Mouse (Mus musculus): ENCODE measurements around the gene Rft1. TPM values are rescaled to one million over a fixed set of nuclear protein-coding genes. Genes with fewer than 3 reads are reported as not detected.

Rft1 gene
- total RNA-seq, 1 experiment = 15.7 TPM

DNA sequence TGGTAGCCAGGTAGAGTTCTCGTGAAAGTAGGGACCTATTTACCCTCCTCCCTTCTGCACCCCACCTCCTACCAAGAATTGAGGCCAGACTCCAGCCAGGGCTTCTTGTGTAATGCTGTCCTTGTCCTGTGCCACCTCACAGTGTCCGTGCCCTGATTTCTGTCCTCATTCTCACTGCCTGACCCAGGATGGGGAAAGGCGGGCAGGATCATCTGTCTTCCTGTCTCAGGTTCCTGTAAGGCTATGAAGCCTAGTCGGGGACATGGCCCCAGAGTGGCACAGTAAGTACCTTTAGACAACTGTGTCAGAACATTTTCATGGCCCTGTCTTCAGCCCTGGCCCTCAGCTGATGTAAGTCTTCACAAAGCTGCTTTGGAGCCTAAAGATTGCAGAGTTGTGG lies 15.5 kb upstream of the Rft1 start:
- H3K27ac ChIP-seq (ENCODE audit: insufficient read depth, low read depth, low read length, poor library complexity, severe bottlenecking) = no peak overlapping the region
- no peaks in the 10 kb centered on the region for H3K4me1 ChIP-seq (ENCODE audit: control insufficient read depth in 2 of 2, insufficient read depth in 2 of 2, low read length in 2 of 2, poor library complexity in 1 of 2)
- no peaks in the 10 kb centered on the region for H3K9me3 ChIP-seq (ENCODE audit: control insufficient read depth, insufficient read depth, low read depth, low read length)
- H3K9ac ChIP-seq (ENCODE audit: insufficient read depth, low read depth, low read length, poor library complexity, severe bottlenecking) = no peak overlapping the region
- no peak for DNase-seq (ENCODE audit: low read depth, low spot score)
- in situ Hi-C loops (cut with MboI; ENCODE audit: low sequenced_read_pairs in 2 of 2, unreplicated experiment in 2 of 2) = no loop called here
- H3K4me3 ChIP-seq (ENCODE audit: insufficient read depth in 1 of 2, low read depth in 1 of 2, low read length in 2 of 2, poor library complexity in 1 of 2, severe bottlenecking in 1 of 2) = no peak overlapping the region
- no peak for TF ChIP-seq ZNF384 (IDR thresholded peaks at IDR 0.05; ENCODE audit: low read depth, low read length)
- TF ChIP-seq ZC3H11A (IDR thresholded peaks at IDR 0.05; ENCODE audit: borderline replicate concordance, low read depth, low read length) = no peak
- no peak for TF ChIP-seq CHD2 (IDR thresholded peaks at IDR 0.05; ENCODE audit: low read depth, low read length)
- no peak for TF ChIP-seq MAFK (IDR thresholded peaks at IDR 0.05; ENCODE audit: insufficient read depth, low read depth, low read length)
- TF ChIP-seq HCFC1 (IDR thresholded peaks at IDR 0.05; ENCODE audit: borderline replicate concordance, insufficient read depth, low read length) = no peak
- no peaks in the 10 kb centered on the region for H3K36me3 ChIP-seq (ENCODE audit: control insufficient read depth, insufficient read depth, low read length, poor library complexity, severe bottlenecking)

DNA sequence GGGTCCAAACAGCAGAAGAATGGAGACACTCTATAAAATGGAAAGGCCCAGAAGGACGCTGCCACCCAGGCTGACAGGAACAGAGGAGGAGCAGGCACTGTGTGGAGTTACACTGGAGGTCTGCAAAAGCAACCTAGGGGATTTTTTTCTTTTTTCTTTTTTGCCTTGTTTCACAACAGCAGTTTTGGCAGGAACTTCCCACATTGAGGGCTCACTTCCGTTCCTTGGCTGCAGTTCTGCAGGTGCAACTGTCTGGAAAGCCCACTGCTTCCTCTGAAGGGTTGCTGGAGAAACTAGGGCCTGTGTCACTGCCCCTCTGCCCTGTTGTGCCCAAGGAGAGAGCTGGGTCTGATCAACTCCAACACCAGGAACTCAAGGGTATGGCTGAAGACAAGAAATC lies 12.4 kb upstream of the Rft1 start:
- H3K9ac ChIP-seq (ENCODE audit: insufficient read depth, low read depth, low read length, poor library complexity, severe bottlenecking) = no peak overlapping the region
- H3K9me3 ChIP-seq (ENCODE audit: control insufficient read depth, insufficient read depth, low read depth, low read length) = no peaks in the 10 kb centered on the region
- DNase-seq (ENCODE audit: low read depth, low spot score) = no peak
- no peak overlapping the region for H3K27ac ChIP-seq (ENCODE audit: insufficient read depth, low read depth, low read length, poor library complexity, severe bottlenecking)
- TF ChIP-seq ZC3H11A (IDR thresholded peaks at IDR 0.05; ENCODE audit: borderline replicate concordance, low read depth, low read length) = no peak
- TF ChIP-seq CHD2 (IDR thresholded peaks at IDR 0.05; ENCODE audit: low read depth, low read length) = no peak
- no peak for TF ChIP-seq ZNF384 (IDR thresholded peaks at IDR 0.05; ENCODE audit: low read depth, low read length)
- no peak for TF ChIP-seq MAFK (IDR thresholded peaks at IDR 0.05; ENCODE audit: insufficient read depth, low read depth, low read length)
- no peak for TF ChIP-seq HCFC1 (IDR thresholded peaks at IDR 0.05; ENCODE audit: borderline replicate concordance, insufficient read depth, low read length)
- H3K36me3 ChIP-seq (ENCODE audit: control insufficient read depth, insufficient read depth, low read length, poor library complexity, severe bottlenecking) = no peaks in the 10 kb centered on the region
- in situ Hi-C loops (cut with MboI; ENCODE audit: low sequenced_read_pairs in 2 of 2, unreplicated experiment in 2 of 2) = no loop called here
- H3K4me1 ChIP-seq (ENCODE audit: control insufficient read depth in 2 of 2, insufficient read depth in 2 of 2, low read length in 2 of 2, poor library complexity in 1 of 2) = no peaks in the 10 kb centered on the region
- no peak overlapping the region for H3K4me3 ChIP-seq (ENCODE audit: insufficient read depth in 1 of 2, low read depth in 1 of 2, low read length in 2 of 2, poor library complexity in 1 of 2, severe bottlenecking in 1 of 2)

DNA sequence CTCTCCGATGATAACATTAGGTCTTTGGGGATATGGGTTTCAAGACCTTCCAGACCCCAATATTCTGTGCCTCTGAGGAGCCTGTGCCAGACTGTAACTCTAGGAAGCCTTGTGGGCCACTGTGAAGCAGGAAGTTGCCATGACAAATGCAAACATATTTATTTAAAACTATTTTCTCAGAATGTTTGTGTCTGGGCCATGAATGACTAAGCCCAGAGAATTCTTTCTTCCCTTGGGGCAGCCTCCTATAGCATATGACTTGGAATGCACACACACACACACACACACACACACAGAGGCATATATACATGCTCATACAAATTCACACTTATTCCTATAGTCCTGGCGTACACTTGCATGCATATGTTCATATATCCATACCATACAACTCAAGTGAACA lies 10.1 kb upstream of the Rft1 start:
- TF ChIP-seq ZC3H11A (IDR thresholded peaks at IDR 0.05; ENCODE audit: borderline replicate concordance, low read depth, low read length) (no peak), MAFK (IDR thresholded peaks at IDR 0.05; ENCODE audit: insufficient read depth, low read depth, low read length) (no peak), HCFC1 (IDR thresholded peaks at IDR 0.05; ENCODE audit: borderline replicate concordance, insufficient read depth, low read length) (no peak), ZNF384 (IDR thresholded peaks at IDR 0.05; ENCODE audit: low read depth, low read length) (no peak), CHD2 (IDR thresholded peaks at IDR 0.05; ENCODE audit: low read depth, low read length) (no peak)
- no peaks in the 10 kb centered on the region for H3K4me1 ChIP-seq (ENCODE audit: control insufficient read depth in 2 of 2, insufficient read depth in 2 of 2, low read length in 2 of 2, poor library complexity in 1 of 2)
- no peaks in the 10 kb centered on the region for H3K36me3 ChIP-seq (ENCODE audit: control insufficient read depth, insufficient read depth, low read length, poor library complexity, severe bottlenecking)
- no peak overlapping the region for H3K27ac ChIP-seq (ENCODE audit: insufficient read depth, low read depth, low read length, poor library complexity, severe bottlenecking)
- no peaks in the 10 kb centered on the region for H3K9me3 ChIP-seq (ENCODE audit: control insufficient read depth, insufficient read depth, low read depth, low read length)
- no peak overlapping the region for H3K9ac ChIP-seq (ENCODE audit: insufficient read depth, low read depth, low read length, poor library complexity, severe bottlenecking)
- in situ Hi-C loops (cut with MboI; ENCODE audit: low sequenced_read_pairs in 2 of 2, unreplicated experiment in 2 of 2) = no loop called here
- no peak overlapping the region for H3K4me3 ChIP-seq (ENCODE audit: insufficient read depth in 1 of 2, low read depth in 1 of 2, low read length in 2 of 2, poor library complexity in 1 of 2, severe bottlenecking in 1 of 2)
- no peak for DNase-seq (ENCODE audit: low read depth, low spot score)

DNA sequence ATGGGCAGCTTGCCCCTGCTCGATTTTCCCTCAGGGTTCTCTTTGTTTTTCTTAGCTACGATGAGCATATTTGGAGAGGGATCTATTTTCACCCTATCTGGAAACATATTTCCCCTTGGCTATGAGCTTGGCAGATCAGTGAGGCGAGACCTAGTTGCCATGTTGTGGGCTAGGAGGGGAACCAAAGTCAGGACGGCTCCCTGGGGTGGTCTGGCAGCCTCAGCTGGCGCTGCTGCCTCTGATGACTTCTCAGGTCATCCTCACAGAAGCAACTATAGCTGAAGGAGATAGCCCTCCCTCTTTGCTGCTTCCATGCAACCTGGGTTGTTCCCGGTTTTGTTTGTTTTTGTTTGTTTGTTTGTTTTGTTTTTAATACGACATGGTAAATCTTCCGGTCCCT lies 9.1 kb upstream of the Rft1 start:
- H3K4me3 ChIP-seq (ENCODE audit: insufficient read depth in 1 of 2, low read depth in 1 of 2, low read length in 2 of 2, poor library complexity in 1 of 2, severe bottlenecking in 1 of 2) = no peak overlapping the region
- DNase-seq (ENCODE audit: low read depth, low spot score) = no peak
- in situ Hi-C loops (cut with MboI; ENCODE audit: low sequenced_read_pairs in 2 of 2, unreplicated experiment in 2 of 2) = no loop called here
- no peak overlapping the region for H3K27ac ChIP-seq (ENCODE audit: insufficient read depth, low read depth, low read length, poor library complexity, severe bottlenecking)
- H3K9ac ChIP-seq (ENCODE audit: insufficient read depth, low read depth, low read length, poor library complexity, severe bottlenecking) = no peak overlapping the region
- H3K4me1 ChIP-seq (ENCODE audit: control insufficient read depth in 2 of 2, insufficient read depth in 2 of 2, low read length in 2 of 2, poor library complexity in 1 of 2) = no peaks in the 10 kb centered on the region
- no peaks in the 10 kb centered on the region for H3K36me3 ChIP-seq (ENCODE audit: control insufficient read depth, insufficient read depth, low read length, poor library complexity, severe bottlenecking)
- H3K9me3 ChIP-seq (ENCODE audit: control insufficient read depth, insufficient read depth, low read depth, low read length) = no peaks in the 10 kb centered on the region
- no peak for TF ChIP-seq ZNF384 (IDR thresholded peaks at IDR 0.05; ENCODE audit: low read depth, low read length)
- TF ChIP-seq ZC3H11A (IDR thresholded peaks at IDR 0.05; ENCODE audit: borderline replicate concordance, low read depth, low read length) = no peak
- no peak for TF ChIP-seq MAFK (IDR thresholded peaks at IDR 0.05; ENCODE audit: insufficient read depth, low read depth, low read length)
- TF ChIP-seq CHD2 (IDR thresholded peaks at IDR 0.05; ENCODE audit: low read depth, low read length) = no peak
- TF ChIP-seq HCFC1 (IDR thresholded peaks at IDR 0.05; ENCODE audit: borderline replicate concordance, insufficient read depth, low read length) = no peak

DNA sequence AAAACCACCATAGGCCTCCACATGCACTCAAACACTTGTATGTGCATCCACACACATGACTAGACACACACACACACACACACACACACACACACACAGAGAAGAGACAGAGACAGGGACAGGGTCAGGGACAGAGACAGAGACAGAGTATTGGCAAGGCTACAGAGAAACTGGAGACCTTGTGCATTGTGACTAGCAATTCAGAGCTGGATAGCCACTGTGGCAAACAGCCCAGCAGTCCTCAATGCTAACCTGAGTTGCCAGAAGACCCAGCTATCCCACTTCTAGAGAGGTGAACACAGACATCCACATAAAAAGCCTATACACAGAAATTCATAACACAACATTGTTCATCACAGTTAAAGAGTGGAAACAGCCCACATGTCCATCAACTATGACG lies 7.7 kb upstream of the Rft1 start:
- H3K27ac ChIP-seq (ENCODE audit: insufficient read depth, low read depth, low read length, poor library complexity, severe bottlenecking) = no peak overlapping the region
- no peak overlapping the region for H3K4me3 ChIP-seq (ENCODE audit: insufficient read depth in 1 of 2, low read depth in 1 of 2, low read length in 2 of 2, poor library complexity in 1 of 2, severe bottlenecking in 1 of 2)
- H3K9me3 ChIP-seq (ENCODE audit: control insufficient read depth, insufficient read depth, low read depth, low read length) = no peaks in the 10 kb centered on the region
- no peaks in the 10 kb centered on the region for H3K36me3 ChIP-seq (ENCODE audit: control insufficient read depth, insufficient read depth, low read length, poor library complexity, severe bottlenecking)
- DNase-seq (ENCODE audit: low read depth, low spot score) = no peak
- H3K9ac ChIP-seq (ENCODE audit: insufficient read depth, low read depth, low read length, poor library complexity, severe bottlenecking) = no peak overlapping the region
- TF ChIP-seq ZNF384 (IDR thresholded peaks at IDR 0.05; ENCODE audit: low read depth, low read length) (no peak), MAFK (IDR thresholded peaks at IDR 0.05; ENCODE audit: insufficient read depth, low read depth, low read length) (no peak), ZC3H11A (IDR thresholded peaks at IDR 0.05; ENCODE audit: borderline replicate concordance, low read depth, low read length) (no peak), HCFC1 (IDR thresholded peaks at IDR 0.05; ENCODE audit: borderline replicate concordance, insufficient read depth, low read length) (no peak), CHD2 (IDR thresholded peaks at IDR 0.05; ENCODE audit: low read depth, low read length) (no peak)
- H3K4me1 ChIP-seq (ENCODE audit: control insufficient read depth in 2 of 2, insufficient read depth in 2 of 2, low read length in 2 of 2, poor library complexity in 1 of 2) = no peaks in the 10 kb centered on the region
- in situ Hi-C loops (cut with MboI; ENCODE audit: low sequenced_read_pairs in 2 of 2, unreplicated experiment in 2 of 2) = no loop called here

Data from ES-E14 (cell line).